Mouse (Mus musculus) lung, embryonic 16.5 days (tissue): ENCODE data around the gene Foxd2. TPM values are rescaled to one million over a fixed set of nuclear protein-coding genes. Genes with fewer than 3 reads are reported as not detected.

Experiments
- ATAC-seq: fragments of 200-750 bp; cut with Nextera tagmentation; 2 replicates; pipeline ENCODE4 v1.8.0; 2017; ENCODE audit warnings: low read depth, mild to moderate bottlenecking, moderate library complexity
- H3K27ac ChIP-seq: fragments of 300-500 bp; sonication (generic); 2 replicates; pipeline ENCODE4 v1.5.1; 2014; ENCODE audit warnings: mild to moderate bottlenecking, control low read depth, low read length
- H3K27me3 ChIP-seq: fragments of 300-500 bp; sonication (generic); 2 replicates; pipeline ENCODE4 v1.6.1; 2014; ENCODE audit warnings: low read depth, low read length, mixed read lengths; ENCODE audit not compliant: control insufficient read depth, insufficient read depth
- H3K36me3 ChIP-seq: fragments of 300-500 bp; sonication (generic); 2 replicates; pipeline ENCODE4 v1.6.1; 2014; ENCODE audit warnings: low read length; ENCODE audit not compliant: control insufficient read depth, insufficient read depth
- H3K4me1 ChIP-seq: fragments of 300-500 bp; sonication (generic); replicated peaks from 2 replicates; pipeline ENCODE4 v1.6.1; 2014; ENCODE audit warnings: low read length, mixed read lengths; ENCODE audit not compliant: control insufficient read depth, insufficient read depth
- H3K4me2 ChIP-seq: fragments of 300-500 bp; sonication (generic); 2 replicates; pipeline ENCODE4 v1.6.1; 2014; ENCODE audit warnings: low read depth, low read length, control low read depth
- H3K4me3 ChIP-seq: fragments of 300-500 bp; sonication (generic); 2 replicates; pipeline ENCODE4 v1.5.1; 2014; ENCODE audit warnings: mild to moderate bottlenecking, low read length, control low read depth
- H3K9ac ChIP-seq: fragments of 300-500 bp; sonication (generic); 2 replicates; pipeline ENCODE4 v1.6.1; 2014; ENCODE audit warnings: low read length, control low read depth
- H3K9me3 ChIP-seq: fragments of 300-500 bp; sonication (generic); 2 replicates; pipeline ENCODE4 v1.6.1; 2016; ENCODE audit warnings: low read length; ENCODE audit not compliant: control insufficient read depth
- WGBS: fragments of 180-500 bp; shearing (Covaris S2); extraction: QIAGEN DNeasy Blood & Tissue Kit; methylation state at CpG from one replicate; pipeline ENCODE4 v1.1.7; 2014; 5-methylcytosine and 5-hydroxymethylcytosine counted together
- polyA plus RNA-seq: library from polyadenylated mRNA; unstranded; fragments of >200 nt; fragmentation: Nextera tagmentation; extraction: Ambion mirVana; gene quantifications from 2 replicates; pipeline ENCODE4 v1.2.1, GENCODE M21; 2015

The Foxd2 gene
- polyA plus RNA-seq, 1 experiment from 2014 or later = 0.08 TPM

DNA sequence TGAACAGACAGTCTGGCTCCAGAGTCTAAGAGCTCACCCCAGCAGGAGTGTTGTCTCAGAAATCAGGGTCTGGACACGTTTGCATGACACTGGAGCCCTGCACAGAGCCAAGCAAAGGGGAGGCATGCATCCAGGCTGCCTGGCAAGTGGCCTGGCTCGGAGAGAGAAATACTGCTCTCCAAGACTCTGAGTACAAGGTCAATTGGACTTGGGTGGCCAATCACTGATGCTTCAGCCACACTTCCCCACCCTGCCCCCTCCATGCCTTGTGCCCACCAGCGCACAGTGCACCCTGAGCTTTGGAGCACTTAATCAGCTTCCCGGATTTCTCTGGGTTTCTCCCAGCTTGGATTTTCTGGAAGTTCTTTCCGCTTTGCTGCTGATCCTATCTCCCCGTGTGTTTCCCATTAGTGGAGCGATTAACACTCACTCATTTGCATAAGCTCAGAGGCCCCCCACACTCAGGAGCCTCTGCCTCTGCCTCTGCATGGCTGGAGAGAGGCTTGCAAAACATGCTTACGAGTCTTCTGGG lies 32.2 kb downstream of the Foxd2 start:
- Histone ChIP-seq H3K27ac (no peak overlapping the region), H3K4me2 (no peak overlapping the region), H3K27me3 (no peaks in the 10 kb centered on the region), H3K4me3 (no peak overlapping the region), H3K4me1 (no peaks in the 10 kb centered on the region), H3K9ac (no peak overlapping the region), H3K9me3 (no peaks in the 10 kb centered on the region), H3K36me3 (no peaks in the 10 kb centered on the region)
- WGBS = 34% methylated on average over 8 of the region's 8 CpGs
- peak; percentile 56; the same call in 1 of the 2 replicates for ATAC-seq

DNA sequence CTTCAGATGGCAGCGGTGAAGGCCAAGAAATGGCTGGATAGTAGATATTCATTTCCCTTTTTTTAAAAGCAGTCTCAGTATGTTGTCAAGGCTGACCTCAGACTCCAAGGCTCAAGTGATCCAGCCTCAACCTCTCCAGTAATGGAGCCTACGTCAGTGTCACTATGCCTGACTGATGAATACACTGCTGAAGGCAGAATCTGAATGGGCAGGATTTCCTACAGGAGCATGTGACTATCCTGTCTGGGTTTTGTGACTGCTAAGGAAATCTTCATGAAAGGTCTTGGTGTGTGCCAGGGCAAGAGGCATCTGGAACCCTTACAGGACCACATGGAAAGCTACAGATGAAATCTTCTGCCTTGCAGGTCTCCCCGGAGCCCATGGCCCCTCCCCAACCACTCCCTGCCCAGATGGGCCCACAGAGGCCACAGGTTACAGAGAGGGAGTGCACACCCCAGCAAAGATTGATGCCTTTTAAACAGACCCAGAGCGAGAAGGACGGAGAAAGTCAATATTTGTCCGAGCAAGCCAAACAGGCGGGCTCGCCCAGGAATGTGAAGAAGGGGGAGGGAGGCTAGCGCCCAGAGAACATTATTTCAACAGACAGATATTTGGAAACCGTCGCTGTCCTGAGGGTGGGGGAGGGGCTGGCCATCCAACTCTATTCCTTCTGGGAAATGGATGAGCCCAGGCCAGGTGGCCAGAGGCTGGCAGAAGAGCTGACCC lies 38.7 kb downstream of the Foxd2 start:
- H3K27me3 ChIP-seq = no peaks in the 10 kb centered on the region
- H3K36me3 ChIP-seq = no peaks in the 10 kb centered on the region
- H3K4me2 ChIP-seq = 0 out of 2 replicates have a peak overlapping the region, but pooled peaks have one; percentile 22
- peak; percentile 92 for ATAC-seq
- WGBS = 7% methylated on average over 11 of the region's 11 CpGs
- H3K4me1 ChIP-seq = peaks cover 13% of the 10 kb centered on the region
- H3K9me3 ChIP-seq = no peaks in the 10 kb centered on the region
- H3K27ac ChIP-seq = peak overlapping the region; percentile 30
- H3K9ac ChIP-seq = no peak overlapping the region
- H3K4me3 ChIP-seq = no peak overlapping the region

DNA sequence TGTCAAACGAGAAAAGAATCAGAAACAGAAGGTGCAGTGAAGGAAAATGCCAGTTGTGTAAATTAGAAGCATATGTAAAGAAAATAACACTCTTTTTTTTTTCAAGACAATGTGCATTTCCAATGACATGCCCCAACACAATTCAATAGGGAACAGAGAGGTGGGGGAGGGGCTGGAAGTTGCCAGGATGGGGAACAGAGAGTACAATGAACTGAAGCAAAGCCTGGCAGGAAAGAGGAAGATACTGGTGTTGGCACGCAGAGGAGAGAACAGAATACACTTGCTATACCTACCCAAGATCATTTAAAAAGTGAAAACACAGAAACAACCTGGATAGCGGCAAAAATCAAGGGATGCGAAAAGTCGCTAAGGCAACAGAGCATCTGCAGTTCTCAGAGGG lies 45.5 kb downstream of the Foxd2 start:
- Histone ChIP-seq H3K9me3 (no peaks in the 10 kb centered on the region), H3K9ac (no peak overlapping the region), H3K36me3 (no peaks in the 10 kb centered on the region), H3K4me3 (no peak overlapping the region), H3K4me2 (no peak overlapping the region), H3K27me3 (no peaks in the 10 kb centered on the region), H3K4me1 (no peaks in the 10 kb centered on the region), H3K27ac (no peak overlapping the region)
- 80% methylated on average over 5 of the region's 5 CpGs for WGBS
- no peak for ATAC-seq

DNA sequence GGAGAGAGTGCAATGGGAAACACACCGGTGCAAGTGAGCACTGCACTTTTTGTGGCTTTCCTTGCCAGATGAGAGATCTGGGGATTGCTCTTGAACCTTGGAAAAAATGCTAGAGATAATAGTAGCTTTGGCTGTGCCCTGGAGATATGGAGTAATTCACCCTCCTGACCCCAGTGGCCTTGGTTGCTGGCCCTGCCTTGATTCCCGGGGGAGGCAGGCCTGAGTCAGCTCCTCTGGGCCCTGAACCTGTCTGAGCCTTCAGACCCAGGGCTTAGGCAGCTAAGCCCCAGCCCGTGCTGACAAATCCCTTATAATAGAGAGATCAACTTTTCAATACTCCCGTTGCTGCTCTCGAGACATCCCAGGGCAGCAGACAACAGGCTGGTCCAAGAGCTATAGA lies 50.2 kb downstream of the Foxd2 start:
- Histone ChIP-seq H3K27me3 (no peaks in the 10 kb centered on the region), H3K36me3 (no peaks in the 10 kb centered on the region), H3K9ac (no peak overlapping the region), H3K4me3 (no peak overlapping the region), H3K4me1 (no peaks in the 10 kb centered on the region), H3K9me3 (no peaks in the 10 kb centered on the region), H3K4me2 (no peak overlapping the region), H3K27ac (no peak overlapping the region)
- no peak for ATAC-seq
- WGBS = 52% methylated on average over 5 of the region's 5 CpGs

Other genes with a start within 250 kb of the Foxd2 start
- not detected in 2 replicates for gene Gm12830, start 87.2 kb downstream of the Foxd2 start, polyA plus RNA-seq
- gene Foxe3, start 17.1 kb upstream of the Foxd2 start, polyA plus RNA-seq = not detected in 2 replicates
- 67.6 and 89.2 TPM in 2 replicates for gene Cmpk1, start 78.4 kb upstream of the Foxd2 start, polyA plus RNA-seq
- 14.2 and 18.1 TPM in 2 replicates for gene Stil, start 91.3 kb upstream of the Foxd2 start, polyA plus RNA-seq
- 1.6 and 1.7 TPM in 2 replicates for gene Tal1, start 147.6 kb upstream of the Foxd2 start, polyA plus RNA-seq
- 33.8 and 37.9 TPM in 2 replicates for gene Pdzk1ip1, start 179.8 kb upstream of the Foxd2 start, polyA plus RNA-seq
- gene Cyp4x1, start 225.4 kb upstream of the Foxd2 start, polyA plus RNA-seq = not detected in 2 replicates